Mouse (Mus musculus) kidney, postnatal 10 days (tissue): ENCODE measurements around the gene E2f8.

Source experiments
- DNase-seq: peaks from one replicate; pipeline ENCODE4 v3.0.0; 2021; ENCODE audit warnings: mixed read lengths

The E2f8 gene

GRCm38 (mm10) chr7:48851529-48852104, 29.8 kb downstream of the E2f8 start:
- DNase-seq: no peak

- DNase-seq: no peak
Observed at GRCm38 (mm10) chr7:48847820-48848650, 33.4 kb downstream of the E2f8 start, which contains the start of gene Csrp3. TSS of gene Csrp3 (minus strand) at chr7:48848033.

GRCm38 (mm10) chr7:48846755-48847154, 34.6 kb downstream of the E2f8 start:
- no peak for DNase-seq

- DNase-seq: no peak
Observed at GRCm38 (mm10) chr7:48845213-48845973, 36.0 kb downstream of the E2f8 start.

GRCm38 (mm10) chr7:48843541-48843940, 37.9 kb downstream of the E2f8 start:
- DNase-seq: no peak

GRCm38 (mm10) chr7:48842353-48842752, 39.0 kb downstream of the E2f8 start:
- DNase-seq: no peak

GRCm38 (mm10) chr7:48841538-48841937, 39.9 kb downstream of the E2f8 start:
- DNase-seq: no peak

- no peak for DNase-seq
Observed at GRCm38 (mm10) chr7:48840545-48840944, 40.9 kb downstream of the E2f8 start.

GRCm38 (mm10) chr7:48838434-48838833, 43.0 kb downstream of the E2f8 start:
- DNase-seq: no peak

GRCm38 (mm10) chr7:48836949-48837348, 44.4 kb downstream of the E2f8 start:
- DNase-seq: no peak

- no peak for DNase-seq
Observed at GRCm38 (mm10) chr7:48834989-48835626, 46.3 kb downstream of the E2f8 start.

- no peak for DNase-seq
Observed at GRCm38 (mm10) chr7:48834371-48834970, 46.9 kb downstream of the E2f8 start.

GRCm38 (mm10) chr7:48832735-48833134, 48.7 kb downstream of the E2f8 start:
- DNase-seq: no peak

GRCm38 (mm10) chr7:48830395-48830794, 51.0 kb downstream of the E2f8 start:
- no peak for DNase-seq

GRCm38 (mm10) chr7:48829177-48829910, 52.1 kb downstream of the E2f8 start:
- DNase-seq: no peak

GRCm38 (mm10) chr7:48825170-48825569, 56.2 kb downstream of the E2f8 start:
- DNase-seq: no peak

GRCm38 (mm10) chr7:48824671-48825070, 56.7 kb downstream of the E2f8 start:
- no peak for DNase-seq

- DNase-seq: no peak
Observed at GRCm38 (mm10) chr7:48823621-48824020, 57.8 kb downstream of the E2f8 start.

GRCm38 (mm10) chr7:48821654-48822053, 59.7 kb downstream of the E2f8 start:
- no peak for DNase-seq
